Mouse (Mus musculus) stomach, postnatal 0 days (tissue): ENCODE measurements around the gene Apc2.

ENCODE experiments used
- CTCF ChIP-seq: IDR thresholded peaks from 2 replicates; pipeline ENCODE4 v1.5.1; 2016; ENCODE audit warnings: antibody characterized with exemption, low read depth, mild to moderate bottlenecking, moderate library complexity
- EP300 ChIP-seq: optimal IDR thresholded peaks from 2 replicates; pipeline ENCODE3; 2016; ENCODE audit warnings: antibody characterized with exemption

GRCm38 (mm10) chr10:80331636-80332524 lies 36.1 kb downstream of the Apc2 start:
- no peak for TF ChIP-seq CTCF
- no peak for TF ChIP-seq EP300
